Mouse (Mus musculus): ENCODE data around the gene Tubb4a. TPM values are rescaled to one million over a fixed set of nuclear protein-coding genes. Genes with fewer than 3 reads are reported as not detected.

Tubb4a gene
- polyA plus RNA-seq, 1 experiment from 2014 or later: 165 TPM

- DNase-seq (ENCODE audit: low spot score) (no peak), ATAC-seq (ENCODE audit: low FRiP score) (no peak)
- 6% methylated on average over 9 of the region's 9 CpGs for WGBS
These were observed 18.4 kb upstream of the Tubb4a start for GRCm38 (mm10) chr17:57106035-57106368.

GRCm38 (mm10) chr17:57105181-57106034 is 17.8 kb upstream of the Tubb4a start, which contains the start of gene Tnfsf9:
TSS of gene Tnfsf9 (plus strand) at chr17:57105325.
- peak within 1 kb of the TSS; percentile 74 for H3K9ac ChIP-seq (ENCODE audit: low read depth, low read length)
- H3K27ac ChIP-seq (ENCODE audit: low read depth, low read length): no peak within 1 kb of the TSS
- H3K4me1 ChIP-seq (replicated peaks; ENCODE audit: control insufficient read depth, insufficient read depth, low read length): no peaks in the 10 kb centered on the region
- H3K9me3 ChIP-seq (ENCODE audit: control insufficient read depth, low read length): no peaks in the 10 kb centered on the region
- DNase-seq (ENCODE audit: low spot score) (peak; percentile 79), ATAC-seq (ENCODE audit: low FRiP score) (peak; percentile 83)
- peak within 1 kb of the TSS; percentile 61 for H3K4me3 ChIP-seq (ENCODE audit: low read depth, low read length)
- H3K27me3 ChIP-seq (ENCODE audit: control insufficient read depth, insufficient read depth, low read length): no peaks in the 10 kb centered on the region
- H3K36me3 ChIP-seq (ENCODE audit: control insufficient read depth, insufficient read depth, low read length): no peaks in the 10 kb centered on the region
- under 1% methylated on average over 56 of the region's 61 CpGs for WGBS
- H3K4me2 ChIP-seq (replicated peaks; ENCODE audit: low read depth, low read length): peak within 1 kb of the TSS; percentile 91

More at GRCm38 (mm10) chr17:57106035-57106368, 18.4 kb upstream of the Tubb4a start:
- H3K4me1 ChIP-seq (replicated peaks; ENCODE audit: control insufficient read depth, insufficient read depth, low read length): no peaks in the 10 kb centered on the region
- H3K27ac ChIP-seq (ENCODE audit: low read depth, low read length): no peak overlapping the region
- H3K9me3 ChIP-seq (ENCODE audit: control insufficient read depth, low read length): no peaks in the 10 kb centered on the region
- no peaks in the 10 kb centered on the region for H3K27me3 ChIP-seq (ENCODE audit: control insufficient read depth, insufficient read depth, low read length)
- H3K4me2 ChIP-seq (replicated peaks; ENCODE audit: low read depth, low read length): peak overlapping the region; percentile 91
- H3K9ac ChIP-seq (ENCODE audit: low read depth, low read length): peak overlapping the region; percentile 74
- no peaks in the 10 kb centered on the region for H3K36me3 ChIP-seq (ENCODE audit: control insufficient read depth, insufficient read depth, low read length)
- H3K4me3 ChIP-seq (ENCODE audit: low read depth, low read length): peak overlapping the region; percentile 61

- 0 out of 2 replicates have a peak overlapping the region, but pooled peaks have one; percentile 28 for H3K9ac ChIP-seq (ENCODE audit: low read depth, low read length)
These were observed 16.9 kb upstream of the Tubb4a start for GRCm38 (mm10) chr17:57104496-57104895.

GRCm38 (mm10) chr17:57102276-57102675 is 14.7 kb upstream of the Tubb4a start:
- H3K9ac ChIP-seq (ENCODE audit: low read depth, low read length): no peak overlapping the region
- H3K27me3 ChIP-seq (ENCODE audit: control insufficient read depth, insufficient read depth, low read length): no peaks in the 10 kb centered on the region
- WGBS: 72% methylated on average over 2 of the region's 2 CpGs
- H3K27ac ChIP-seq (ENCODE audit: low read depth, low read length): no peak overlapping the region
- H3K9me3 ChIP-seq (ENCODE audit: control insufficient read depth, low read length): no peaks in the 10 kb centered on the region
- DNase-seq (ENCODE audit: low spot score): no peak
- no peak overlapping the region for H3K4me3 ChIP-seq (ENCODE audit: low read depth, low read length)
- no peak for ATAC-seq (ENCODE audit: low FRiP score)
- H3K36me3 ChIP-seq (ENCODE audit: control insufficient read depth, insufficient read depth, low read length): no peaks in the 10 kb centered on the region
- H3K4me1 ChIP-seq (replicated peaks; ENCODE audit: control insufficient read depth, insufficient read depth, low read length): no peaks in the 10 kb centered on the region
- H3K4me2 ChIP-seq (replicated peaks; ENCODE audit: low read depth, low read length): no peak overlapping the region

More at GRCm38 (mm10) chr17:57104496-57104895, 16.9 kb upstream of the Tubb4a start:
- DNase-seq (ENCODE audit: low spot score) (no peak), ATAC-seq (ENCODE audit: low FRiP score) (0 out of 2 replicates have a peak, but pooled peaks have one; percentile 13)
- Histone ChIP-seq H3K27ac (ENCODE audit: low read depth, low read length) (no peak overlapping the region), H3K4me3 (ENCODE audit: low read depth, low read length) (peak overlapping the region; percentile 61; the same call in 1 of the 2 replicates), H3K4me2 (replicated peaks; ENCODE audit: low read depth, low read length) (peak overlapping the region; percentile 91), H3K36me3 (ENCODE audit: control insufficient read depth, insufficient read depth, low read length) (no peaks in the 10 kb centered on the region), H3K4me1 (replicated peaks; ENCODE audit: control insufficient read depth, insufficient read depth, low read length) (no peaks in the 10 kb centered on the region), H3K27me3 (ENCODE audit: control insufficient read depth, insufficient read depth, low read length) (no peaks in the 10 kb centered on the region), H3K9me3 (ENCODE audit: control insufficient read depth, low read length) (no peaks in the 10 kb centered on the region)
- WGBS: 42% methylated on average over 4 of the region's 4 CpGs

- Histone ChIP-seq H3K9me3 (ENCODE audit: control insufficient read depth, low read length) (no peaks in the 10 kb centered on the region), H3K4me3 (ENCODE audit: low read depth, low read length) (no peak overlapping the region), H3K27me3 (ENCODE audit: control insufficient read depth, insufficient read depth, low read length) (no peaks in the 10 kb centered on the region), H3K9ac (ENCODE audit: low read depth, low read length) (no peak overlapping the region), H3K4me1 (replicated peaks; ENCODE audit: control insufficient read depth, insufficient read depth, low read length) (no peaks in the 10 kb centered on the region), H3K36me3 (ENCODE audit: control insufficient read depth, insufficient read depth, low read length) (no peaks in the 10 kb centered on the region), H3K4me2 (replicated peaks; ENCODE audit: low read depth, low read length) (no peak overlapping the region), H3K27ac (ENCODE audit: low read depth, low read length) (no peak overlapping the region)
- 6% methylated on average over 10 of the region's 10 CpGs for WGBS
- ATAC-seq (ENCODE audit: low FRiP score): no peak
- DNase-seq (ENCODE audit: low spot score): peak; percentile 48
These were observed 12.2 kb upstream of the Tubb4a start for GRCm38 (mm10) chr17:57099629-57100325.

GRCm38 (mm10) chr17:57098321-57098720 is 10.7 kb upstream of the Tubb4a start:
- Histone ChIP-seq H3K27ac (ENCODE audit: low read depth, low read length) (no peak overlapping the region), H3K9ac (ENCODE audit: low read depth, low read length) (no peak overlapping the region), H3K36me3 (ENCODE audit: control insufficient read depth, insufficient read depth, low read length) (no peaks in the 10 kb centered on the region), H3K4me1 (replicated peaks; ENCODE audit: control insufficient read depth, insufficient read depth, low read length) (no peaks in the 10 kb centered on the region), H3K4me2 (replicated peaks; ENCODE audit: low read depth, low read length) (no peak overlapping the region), H3K9me3 (ENCODE audit: control insufficient read depth, low read length) (no peaks in the 10 kb centered on the region), H3K4me3 (ENCODE audit: low read depth, low read length) (no peak overlapping the region), H3K27me3 (ENCODE audit: control insufficient read depth, insufficient read depth, low read length) (no peaks in the 10 kb centered on the region)
- no peak for DNase-seq (ENCODE audit: low spot score)
- no peak for ATAC-seq (ENCODE audit: low FRiP score)
- WGBS: 84% methylated on average over 5 of the region's 5 CpGs

GRCm38 (mm10) chr17:57096623-57096920 is 9.0 kb upstream of the Tubb4a start:
- no peaks in the 10 kb centered on the region for H3K9me3 ChIP-seq (ENCODE audit: control insufficient read depth, low read length)
- ATAC-seq (ENCODE audit: low FRiP score) (peak; percentile 88), DNase-seq (ENCODE audit: low spot score) (peak; percentile 88)
- H3K9ac ChIP-seq (ENCODE audit: low read depth, low read length): no peak overlapping the region
- no peak overlapping the region for H3K27ac ChIP-seq (ENCODE audit: low read depth, low read length)
- peak overlapping the region; percentile 9 for H3K4me2 ChIP-seq (replicated peaks; ENCODE audit: low read depth, low read length)
- H3K4me1 ChIP-seq (replicated peaks; ENCODE audit: control insufficient read depth, insufficient read depth, low read length): no peaks in the 10 kb centered on the region
- H3K27me3 ChIP-seq (ENCODE audit: control insufficient read depth, insufficient read depth, low read length): no peaks in the 10 kb centered on the region
- H3K36me3 ChIP-seq (ENCODE audit: control insufficient read depth, insufficient read depth, low read length): no peaks in the 10 kb centered on the region
- under 1% methylated on average over 11 of the region's 11 CpGs for WGBS
- H3K4me3 ChIP-seq (ENCODE audit: low read depth, low read length): no peak overlapping the region

- no peaks in the 10 kb centered on the region for H3K9me3 ChIP-seq (ENCODE audit: control insufficient read depth, low read length)
- H3K4me2 ChIP-seq (replicated peaks; ENCODE audit: low read depth, low read length): peak overlapping the region; percentile 9
- H3K9ac ChIP-seq (ENCODE audit: low read depth, low read length): no peak overlapping the region
- peak; percentile 56 for DNase-seq (ENCODE audit: low spot score)
- no peaks in the 10 kb centered on the region for H3K4me1 ChIP-seq (replicated peaks; ENCODE audit: control insufficient read depth, insufficient read depth, low read length)
- peak; percentile 72 for ATAC-seq (ENCODE audit: low FRiP score)
- no peaks in the 10 kb centered on the region for H3K27me3 ChIP-seq (ENCODE audit: control insufficient read depth, insufficient read depth, low read length)
- H3K27ac ChIP-seq (ENCODE audit: low read depth, low read length): no peak overlapping the region
- WGBS: 2% methylated on average over 18 of the region's 19 CpGs
- no peak overlapping the region for H3K4me3 ChIP-seq (ENCODE audit: low read depth, low read length)
- H3K36me3 ChIP-seq (ENCODE audit: control insufficient read depth, insufficient read depth, low read length): no peaks in the 10 kb centered on the region
These were observed 8.5 kb upstream of the Tubb4a start for GRCm38 (mm10) chr17:57095855-57096622.
